Mouse (Mus musculus) adrenal gland, adult 2 months (tissue): ENCODE data around the gene Rab3a. TPM values are rescaled to one million over a fixed set of nuclear protein-coding genes. Genes with fewer than 3 reads are reported as not detected.
A peak's percentile ranks its signal among the peaks of the same experiment; 100 is the strongest.

Experiments used
- DNase-seq: peaks from one replicate; pipeline ENCODE4 v3.0.0; 2021
- polyA plus RNA-seq: library from polyadenylated mRNA; depleted of rRNA; stranded (reverse); fragments of >200 nt; gene quantifications from 2 replicates; pipeline ENCODE4 v1.2.3, GENCODE M21; 2012
- total RNA-seq, 2 experiments: library from RNA; stranded (reverse); gene quantifications; 2 replicates each; pipeline ENCODE4 v1.2.3; 2021

Gene Rab3a
- total and polyA plus RNA-seq, 3 experiments = 49.1 to 152 (median 85.5) TPM

- no peak for DNase-seq
Observed at GRCm38 (mm10) chr8:70774740-70775139, 20.3 kb downstream of the Rab3a start.

GRCm38 (mm10) chr8:70775227-70775626 is 20.7 kb downstream of the Rab3a start:
- no peak for DNase-seq

- DNase-seq = peak; percentile 55
Observed at GRCm38 (mm10) chr8:70775851-70776495, 21.5 kb downstream of the Rab3a start.

- DNase-seq = peak; percentile 98
Observed at GRCm38 (mm10) chr8:70776496-70777444, 22.3 kb downstream of the Rab3a start, which contains the start of gene Pik3r2. Gene Pik3r2, minus strand, starts transcription at chr8:70776713.

- DNase-seq = no peak
Observed at GRCm38 (mm10) chr8:70780093-70780492, 25.6 kb downstream of the Rab3a start.

GRCm38 (mm10) chr8:70786291-70787050 is 32.0 kb downstream of the Rab3a start:
- DNase-seq = no peak

GRCm38 (mm10) chr8:70787051-70787445 is 32.6 kb downstream of the Rab3a start:
- DNase-seq = no peak

- no peak for DNase-seq
Observed at GRCm38 (mm10) chr8:70787941-70788667, 33.6 kb downstream of the Rab3a start.

- no peak for DNase-seq
Observed at GRCm38 (mm10) chr8:70789046-70789445, 34.6 kb downstream of the Rab3a start.

GRCm38 (mm10) chr8:70790846-70791245 is 36.4 kb downstream of the Rab3a start:
- DNase-seq = no peak

GRCm38 (mm10) chr8:70791294-70791701 is 36.8 kb downstream of the Rab3a start:
- DNase-seq = no peak

- peak; percentile 99 for DNase-seq
Observed at GRCm38 (mm10) chr8:70791975-70792691, 37.7 kb downstream of the Rab3a start.

GRCm38 (mm10) chr8:70792700-70793099 is 38.2 kb downstream of the Rab3a start:
- DNase-seq = no peak

GRCm38 (mm10) chr8:70794215-70794614 is 39.7 kb downstream of the Rab3a start:
- DNase-seq = no peak

- DNase-seq = no peak
Observed at GRCm38 (mm10) chr8:70795370-70795769, 40.9 kb downstream of the Rab3a start.

GRCm38 (mm10) chr8:70796403-70797080 is 42.1 kb downstream of the Rab3a start:
- no peak for DNase-seq

- DNase-seq = peak; percentile 96
Observed at GRCm38 (mm10) chr8:70797081-70798070, 42.9 kb downstream of the Rab3a start.

GRCm38 (mm10) chr8:70798281-70798680 is 43.8 kb downstream of the Rab3a start:
- DNase-seq = no peak

GRCm38 (mm10) chr8:70800648-70801047 is 46.2 kb downstream of the Rab3a start:
- no peak for DNase-seq
